Mouse (Mus musculus) megakaryocyte-erythroid progenitor cell, adult 5-6 weeks (primary cell): ENCODE measurements around the gene Rorb. TPM values are rescaled to one million over a fixed set of nuclear protein-coding genes. Genes with fewer than 3 reads are reported as not detected.

Experiments
- ATAC-seq: replicated peaks from 2 replicates; pipeline ENCODE4 v1.8.0; 2016; ENCODE audit warnings: mild to moderate bottlenecking, inconsistent platforms; ENCODE audit not compliant: severe bottlenecking, poor library complexity, low FRiP score, low TSS enrichment
- total RNA-seq, 2 experiments: library from RNA; stranded (forward) in 1 of 2; stranded (reverse) in 1 of 2; fragments of 200-1000, 215-1000 nt in 1 of 2; fragments of >200 nt in 1 of 2; fragmentation: Nextera tagmentation in 1 of 2; gene quantifications; 2 replicates each; pipeline ENCODE4 v1.2.3; 2014 to 2017

Rorb gene
- total RNA-seq (2014; fragmentation: Nextera tagmentation) (not detected in 2 replicates), total RNA-seq (2017) (not detected in 2 replicates)

GRCm38 (mm10) chr19:19110793-19111427 lies at the start of gene Rorb:
Gene Rorb, minus strand, starts transcription at chr19:19111196.
- peak; percentile 94 for ATAC-seq

GRCm38 (mm10) chr19:19148847-19149246 lies 37.9 kb upstream of the Rorb start:
- ATAC-seq = no peak

DNA sequence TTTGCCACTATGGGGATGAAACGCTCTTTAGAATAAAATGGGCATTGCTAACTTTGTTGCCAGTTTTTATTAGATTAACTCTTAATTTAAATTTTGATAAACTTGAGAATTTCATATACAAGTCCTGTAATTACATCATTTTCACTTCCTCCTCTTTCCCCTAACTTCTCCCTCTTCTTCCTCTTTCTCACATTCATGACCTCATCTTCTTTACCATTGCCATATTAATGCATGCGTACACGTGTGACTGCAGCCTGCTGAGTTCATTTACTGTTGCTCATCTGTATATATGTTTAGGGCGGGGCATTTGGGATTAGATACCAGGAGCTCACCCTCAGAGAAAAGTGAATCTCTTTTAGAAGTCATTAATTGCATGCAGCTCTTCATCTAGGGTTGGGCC lies 33.5 kb upstream of the Rorb start:
- ATAC-seq = no peak

- no peak for ATAC-seq
Measured at GRCm38 (mm10) chr19:19136856-19137255, 25.9 kb upstream of the Rorb start.

DNA sequence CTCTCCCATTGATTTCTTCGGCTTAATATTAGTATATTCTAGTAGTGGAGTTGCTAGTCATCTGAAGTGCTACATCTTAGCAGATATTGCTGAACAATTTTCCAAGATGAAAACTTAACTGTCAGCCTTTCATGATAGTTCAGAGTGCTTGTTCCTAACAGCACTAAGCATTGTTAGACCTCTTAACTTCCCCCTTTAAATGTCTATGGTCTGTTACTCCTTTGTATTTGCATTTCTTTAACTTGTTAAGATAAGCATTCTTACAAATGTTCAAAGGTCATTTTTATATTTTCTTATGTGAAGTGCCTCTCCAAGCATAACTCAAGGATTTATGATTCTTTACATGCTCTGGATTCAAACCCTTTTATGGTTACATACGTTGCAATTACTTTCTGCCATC lies 24.8 kb upstream of the Rorb start:
- no peak for ATAC-seq

DNA sequence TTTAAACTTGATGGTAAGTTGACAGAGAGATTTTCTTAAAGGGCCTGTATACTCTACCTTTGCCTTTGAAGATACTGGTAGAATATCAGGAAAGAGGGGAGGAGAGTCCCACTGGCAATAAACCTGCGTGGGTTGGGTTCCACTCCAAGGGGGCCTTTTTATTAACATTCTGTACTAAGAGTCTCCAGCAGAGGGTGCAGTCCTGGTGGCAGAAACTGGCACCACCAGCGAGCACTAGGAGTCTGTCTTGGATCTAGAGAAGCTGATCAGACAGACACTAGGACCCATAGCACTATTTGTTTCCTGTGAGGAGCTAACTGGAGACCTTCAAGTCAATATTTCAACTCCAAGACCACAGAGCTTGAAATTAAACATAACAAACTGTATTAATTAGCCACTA lies 11.3 kb upstream of the Rorb start:
- no peak for ATAC-seq

DNA sequence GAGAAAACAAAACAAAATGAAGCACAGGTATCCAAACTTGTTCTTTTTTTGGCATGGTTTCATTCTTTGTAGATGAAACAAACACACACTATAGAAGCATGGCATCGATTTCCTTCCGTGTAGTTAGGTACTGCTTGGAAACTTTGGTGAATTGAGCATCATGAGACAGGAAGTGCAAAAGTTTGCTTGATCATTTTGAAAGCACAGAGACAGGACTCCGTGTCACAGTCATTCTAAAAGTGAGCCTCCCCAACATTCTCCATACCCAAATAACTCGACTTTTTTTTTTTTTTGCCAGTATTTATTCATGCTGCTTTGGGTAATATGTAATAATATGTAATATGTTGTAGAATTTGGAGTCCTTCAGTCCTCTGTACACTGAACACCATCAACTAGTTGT lies 1.2 kb upstream of the Rorb start:
- ATAC-seq = no peak

DNA sequence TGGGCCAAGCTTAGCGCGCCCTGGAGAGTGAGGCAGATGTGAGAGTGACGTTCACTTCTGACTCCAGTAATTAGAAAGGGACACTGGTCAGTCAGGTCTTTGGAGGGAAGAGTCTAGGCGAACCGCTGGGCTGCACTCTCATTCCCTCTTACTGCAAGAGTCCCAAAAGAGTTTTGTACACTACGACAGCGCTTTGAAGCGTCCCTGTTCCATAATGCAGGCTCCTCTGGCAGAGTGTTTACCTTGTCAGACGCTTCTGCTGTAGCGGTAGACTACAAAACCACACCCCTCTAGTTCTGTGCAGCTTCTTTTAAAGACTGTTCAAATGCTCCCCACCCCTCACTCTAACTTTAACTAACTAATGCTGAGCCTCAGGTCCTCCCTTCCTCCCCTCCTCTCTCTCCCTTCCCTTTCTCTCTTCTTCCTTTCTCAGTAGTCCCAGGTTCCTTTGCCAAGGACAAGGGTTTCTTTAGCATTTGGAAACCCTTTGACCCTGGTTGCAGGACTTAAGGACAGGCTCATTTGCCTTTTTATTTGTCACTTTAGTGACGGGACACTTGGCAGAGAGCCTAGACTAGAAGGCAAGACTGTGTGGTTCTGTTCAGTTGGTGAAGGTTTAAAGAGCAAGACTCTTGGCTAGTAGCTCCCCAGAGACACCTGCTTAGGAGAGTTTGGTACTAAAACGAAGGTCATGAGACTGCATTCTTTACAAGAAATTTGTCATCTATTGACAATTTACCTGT lies 603 bp upstream of the Rorb start:
- ATAC-seq = no peak

DNA sequence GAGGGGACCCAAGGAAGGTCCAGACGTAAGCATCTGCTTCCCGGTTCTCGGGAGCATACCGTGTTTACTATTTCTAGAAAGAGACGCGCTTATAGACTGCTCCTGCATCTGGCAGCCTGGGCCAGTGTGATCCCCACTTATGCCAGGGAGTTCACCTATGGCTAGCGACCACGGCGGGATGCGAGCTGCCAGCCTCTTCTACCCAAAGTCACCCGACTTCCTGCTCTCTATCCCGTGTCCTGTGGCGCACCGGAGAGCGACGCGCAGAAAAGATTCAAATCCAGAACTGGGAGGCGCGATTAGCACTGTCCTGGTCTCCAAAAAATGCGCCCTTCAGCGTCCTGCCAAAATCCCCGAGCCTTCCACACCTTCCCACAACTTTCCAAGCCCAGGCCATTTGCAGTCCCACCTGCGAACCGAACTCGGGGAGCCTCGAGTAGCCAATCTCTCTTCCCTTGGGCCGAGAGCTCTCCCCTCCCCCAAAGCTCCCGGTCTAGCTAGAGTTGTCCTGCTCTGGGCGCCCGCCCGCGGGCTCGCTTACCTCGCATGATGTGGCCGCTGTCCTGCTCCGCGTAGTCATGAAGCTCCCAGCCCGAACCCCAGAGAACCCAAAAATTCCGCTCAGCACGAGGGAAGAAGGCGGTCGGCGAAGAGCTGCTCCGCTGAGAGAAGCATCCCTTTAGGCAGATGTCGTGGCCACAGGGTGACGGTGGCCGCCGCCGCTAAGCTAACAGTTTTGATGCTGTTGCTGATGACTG lies 806 bp downstream of the Rorb start:
- ATAC-seq = no peak; the same call in 1 of the 2 replicates

- no peak for ATAC-seq
Measured at GRCm38 (mm10) chr19:19108596-19109381, 2.2 kb downstream of the Rorb start.

- no peak for ATAC-seq
Measured at GRCm38 (mm10) chr19:19104581-19104980, 6.4 kb downstream of the Rorb start.

GRCm38 (mm10) chr19:19097149-19097548 lies 13.8 kb downstream of the Rorb start:
- ATAC-seq = no peak

DNA sequence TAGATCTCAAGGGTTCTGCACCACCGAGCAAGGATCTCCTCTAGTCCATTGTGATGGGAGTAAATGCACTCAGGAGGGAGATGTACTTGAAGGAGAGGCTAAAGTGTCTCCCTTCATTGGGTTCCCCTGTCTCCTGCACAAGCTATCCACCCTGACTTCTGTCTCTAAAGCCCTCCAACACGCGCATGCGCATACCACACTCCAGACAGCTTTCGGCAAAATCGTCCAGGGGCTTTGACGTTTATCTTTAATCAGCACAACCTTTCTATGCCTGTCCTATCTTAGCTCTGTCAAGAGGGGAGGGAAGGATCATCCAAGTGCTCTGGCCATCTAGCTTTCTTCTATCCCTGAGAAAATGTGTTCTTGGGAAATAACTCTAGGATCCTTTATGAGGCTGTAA lies 21.6 kb downstream of the Rorb start:
- ATAC-seq = no peak

DNA sequence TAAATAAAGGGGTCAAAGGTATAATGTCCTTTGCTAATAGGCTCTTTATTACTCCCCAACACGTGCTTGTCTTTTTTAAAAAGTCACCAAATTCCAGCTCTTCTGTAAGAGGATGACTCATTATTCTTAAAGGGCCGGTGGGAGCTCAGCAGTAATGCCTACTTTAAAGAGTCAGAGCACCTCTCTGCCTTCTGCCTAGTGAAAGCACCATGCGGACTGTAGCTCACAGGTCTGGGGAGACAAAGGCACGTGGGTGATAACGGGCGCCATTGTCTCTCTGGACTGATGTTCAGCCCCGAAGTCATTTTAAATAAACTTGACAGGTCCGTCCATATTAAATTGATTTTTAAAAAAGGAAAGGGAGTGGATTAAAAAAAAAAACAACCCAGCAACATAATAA lies 33.1 kb downstream of the Rorb start:
- no peak for ATAC-seq

- ATAC-seq = no peak
Measured at GRCm38 (mm10) chr19:19074756-19075155, 36.2 kb downstream of the Rorb start.

DNA sequence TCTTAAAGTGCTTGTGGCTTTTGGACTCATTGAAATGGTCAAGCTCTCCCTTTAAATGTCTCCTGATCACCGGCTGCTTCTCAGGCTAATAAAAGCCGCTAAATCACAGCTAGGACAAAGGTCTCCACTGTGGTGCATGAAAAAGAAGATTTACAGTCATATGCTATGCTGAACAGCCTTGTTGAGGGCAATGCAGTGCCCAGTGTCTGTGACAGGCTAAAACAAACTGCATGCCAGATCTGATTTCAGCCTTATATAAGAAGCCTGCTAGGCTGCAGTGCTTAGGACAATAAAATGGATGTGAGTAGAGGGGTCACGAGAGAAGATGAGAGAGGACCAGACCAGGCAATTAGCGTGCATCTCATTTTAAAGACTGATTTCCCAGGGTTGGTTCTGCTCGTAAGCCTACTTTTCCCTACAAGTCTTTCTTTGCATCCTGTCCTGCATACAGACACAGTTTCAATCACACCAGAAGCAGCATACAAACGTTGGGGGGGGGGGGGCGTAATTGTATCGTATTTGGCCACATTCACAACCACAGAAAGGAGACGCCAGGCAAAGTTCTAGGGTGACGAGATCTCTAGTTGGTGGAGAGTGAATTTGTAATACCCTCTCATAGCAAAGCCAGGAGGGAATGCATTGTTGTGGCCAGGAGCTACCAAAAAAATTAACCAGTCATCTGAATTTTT lies 52.1 kb downstream of the Rorb start:
- no peak for ATAC-seq

GRCm38 (mm10) chr19:19058201-19058600 lies 52.8 kb downstream of the Rorb start:
- ATAC-seq = no peak

- ATAC-seq = no peak
Measured at GRCm38 (mm10) chr19:19043138-19043537, 67.9 kb downstream of the Rorb start.

DNA sequence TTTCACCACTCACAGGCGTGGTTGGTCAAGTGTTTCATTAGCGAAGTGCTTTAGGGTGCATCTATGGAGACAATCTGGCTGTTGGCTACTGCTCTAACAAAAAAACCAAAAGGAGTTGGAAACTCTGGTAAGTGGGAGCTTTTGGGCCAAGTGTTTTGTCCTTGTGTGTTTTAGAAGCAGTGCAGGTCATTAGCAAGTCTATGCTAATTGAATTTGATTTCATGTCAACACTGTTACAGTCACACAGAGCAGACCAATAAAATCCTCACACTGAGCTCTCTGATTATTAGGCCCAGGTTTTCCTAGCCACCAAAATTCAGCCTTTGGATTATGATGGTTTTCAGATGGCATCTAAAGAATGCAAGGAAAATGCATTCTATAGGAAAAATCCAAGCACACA lies 70.2 kb downstream of the Rorb start:
- ATAC-seq = no peak
